Mouse (Mus musculus) ES-E14 (cell line): Measurements from ENCODE around the gene Olfr1385.

Source experiments
- CHD2 ChIP-seq: IDR thresholded peaks from 2 replicates; pipeline ENCODE4 v1.6.1; 2014; ENCODE audit warnings: mild to moderate bottlenecking, low read depth, low read length, inconsistent platforms
- HCFC1 ChIP-seq: IDR thresholded peaks from 2 replicates; pipeline ENCODE4 v1.6.1; 2012; ENCODE audit warnings: low read length, inconsistent platforms, borderline replicate concordance; ENCODE audit not compliant: insufficient read depth
- MAFK ChIP-seq: IDR thresholded peaks from 2 replicates; pipeline ENCODE4 v1.6.1; 2014; ENCODE audit warnings: mild to moderate bottlenecking, low read depth, low read length, inconsistent platforms; ENCODE audit not compliant: insufficient read depth
- ZNF384 ChIP-seq: IDR thresholded peaks from 2 replicates; pipeline ENCODE4 v1.6.1; 2012; ENCODE audit warnings: low read depth, low read length, inconsistent platforms

GRCm38 (mm10) chr11:49519348-49519747, 30.5 kb downstream of the Olfr1385 start, which contains the start of gene Olfr1383:
- TF ChIP-seq CHD2, result no peak
- TF ChIP-seq ZNF384, result no peak
- TF ChIP-seq HCFC1, result no peak
- no peak for TF ChIP-seq MAFK
